Mouse (Mus musculus): ENCODE results near the gene Nabp1.

- TF ChIP-seq POLR2A (IDR thresholded peaks at IDR 0.05; ENCODE audit: borderline replicate concordance, low read depth, low read length) (no peak), CTCF (IDR thresholded peaks at IDR 0.05; ENCODE audit: low read depth, low read length) (no peak)
These were observed 15.5 kb upstream of the Nabp1 start for GRCm38 (mm10) chr1:51493592-51494307.

Data from bone marrow macrophage, adult 2 months (primary cell).